Mouse (Mus musculus): Measurements from ENCODE around the gene Epn2. TPM values are rescaled to one million over a fixed set of nuclear protein-coding genes. Genes with fewer than 3 reads are reported as not detected.

Epn2 gene
- total and polyA plus RNA-seq, 3 experiments: 7.2 to 13.8 (median 10.1) TPM

- H3K4me1 ChIP-seq (ENCODE audit: control insufficient read depth in 1 of 2, insufficient read depth in 2 of 2): peaks cover 3 to 11% of the 10 kb centered on the region in 2 experiments
- in situ Hi-C loops (cut with MboI; ENCODE audit: low pct_ligation_motif_present, low pct_unique_long_range_greater_than_20kb, low sequenced_read_pairs): no loop called here
- H3K4me2 ChIP-seq (ENCODE audit: insufficient read depth, low read depth, poor library complexity, severe bottlenecking): no peak overlapping the region
- no peak overlapping the region for H3K9ac ChIP-seq (ENCODE audit: insufficient read depth, low read depth)
- dilution Hi-C loops (cut with MboI; ENCODE audit: extremely low pct_ligation_motif_present, extremely low pct_unique_long_range_greater_than_20kb, low sequenced_read_pairs): no loop called here
- peaks cover 4% of the 10 kb centered on the region for H3K27me3 ChIP-seq (replicated peaks)
- peaks cover 26 to 37% of the 10 kb centered on the region in 2 experiments for H3K36me3 ChIP-seq (replicated peaks in 1 of 2; ENCODE audit: control insufficient read depth in 1 of 2, insufficient read depth in 1 of 2, low read length in 1 of 2)
- H3K27ac ChIP-seq (ENCODE audit: insufficient read depth, low read depth): no peak overlapping the region
- no peaks in the 10 kb centered on the region for H3K9me3 ChIP-seq (replicated peaks; ENCODE audit: low read length)
- TF ChIP-seq BHLHE40 (IDR thresholded peaks at IDR 0.05; ENCODE audit: low read depth, low read length): no peak
- no peak for TF ChIP-seq MEF2A (IDR thresholded peaks at IDR 0.05; ENCODE audit: borderline replicate concordance, low read depth, low read length)
- TF ChIP-seq ETS1 (conservative IDR thresholded peaks at IDR 0.05; ENCODE audit: low read depth, low read length): no peak
- TF ChIP-seq POLR2A (IDR thresholded peaks at IDR 0.05; ENCODE audit: low read depth, low read length): no peak
- no peak for TF ChIP-seq CHD1 (IDR thresholded peaks at IDR 0.05; ENCODE audit: low read depth, low read length)
- no peak for TF ChIP-seq NELFE (IDR thresholded peaks at IDR 0.05; ENCODE audit: low read depth, low read length)
- no peak for TF ChIP-seq UBTF (IDR thresholded peaks at IDR 0.05; ENCODE audit: low read depth, low read length)
- no peak for TF ChIP-seq RCOR1 (conservative IDR thresholded peaks at IDR 0.05; ENCODE audit: low read depth, low read length)
- no peak for DNase-seq (ENCODE audit: extremely low read depth)
- H3K79me2 ChIP-seq (replicated peaks; ENCODE audit: control insufficient read depth, extremely low read depth, insufficient read depth, poor library complexity, severe bottlenecking): no peaks in the 10 kb centered on the region
- H3K4me3 ChIP-seq (replicated peaks in 1 of 3; ENCODE audit: low read depth in 2 of 3, low read length in 2 of 3, poor library complexity in 1 of 3): no peak overlapping the region
Measured at GRCm38 (mm10) chr11:61485541-61486457, 93.7 kb downstream of the Epn2 start.

DNA sequence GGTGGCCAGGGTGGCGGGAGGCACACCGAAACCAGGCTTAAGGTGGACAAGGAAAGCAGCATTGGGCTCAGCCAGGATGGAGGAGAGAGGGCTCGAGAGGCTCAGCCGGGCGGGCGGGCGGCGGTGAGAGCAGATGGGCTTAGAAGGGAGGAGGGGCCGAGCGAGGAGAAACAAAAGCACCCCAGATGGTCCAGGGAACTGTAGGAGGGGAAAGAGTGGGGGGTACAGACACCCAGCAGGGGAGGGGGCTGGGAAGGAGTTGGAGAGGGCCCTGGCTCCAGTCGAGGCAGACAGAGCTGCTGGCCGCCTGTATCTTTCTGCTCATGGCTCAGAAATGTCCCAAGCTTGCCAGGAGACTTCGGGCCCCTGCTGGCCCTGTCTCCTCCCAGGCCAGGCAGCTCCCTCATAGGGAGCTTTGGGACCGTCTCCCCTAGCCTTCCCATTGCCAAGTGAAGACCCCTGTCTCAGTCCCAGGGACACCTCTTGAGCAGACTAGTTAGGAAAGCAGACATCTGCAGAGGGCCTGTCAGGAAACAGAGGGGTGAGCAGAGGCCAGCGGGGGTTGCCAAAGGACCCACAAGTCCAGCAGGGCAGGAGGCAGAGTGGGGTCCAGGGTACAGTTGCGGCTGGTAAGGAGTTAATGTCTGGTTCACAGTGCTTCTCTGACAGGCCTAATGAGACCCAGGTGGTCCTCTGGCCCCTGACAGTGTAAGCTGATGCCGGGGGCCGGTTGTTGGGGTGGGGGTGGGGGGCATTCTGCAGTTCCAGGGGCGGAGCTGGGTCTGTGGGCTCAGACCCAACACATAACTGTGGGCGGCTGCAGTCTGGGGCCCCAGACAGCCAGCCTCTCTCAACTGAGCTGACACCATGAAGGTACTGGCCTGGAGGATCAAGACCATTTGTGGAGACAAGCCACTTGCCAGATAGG, 94.6 kb downstream of the Epn2 start, which contains the start of gene Mfap4:
Gene Mfap4 (plus strand): TSS at position 819 of the 928 bp plus-strand sequence.
- TF ChIP-seq MXI1 (IDR thresholded peaks at IDR 0.05; ENCODE audit: low read depth, low read length) (no peak), ZMIZ1 (IDR thresholded peaks at IDR 0.05; ENCODE audit: low read depth, low read length) (no peak), CTCF (conservative IDR thresholded peaks at IDR 0.05 in 1 of 2, IDR thresholded peaks at IDR 0.05 in 1 of 2; ENCODE audit: low read depth in 2 of 2, low read length in 2 of 2) (no peak)
- dilution Hi-C loops (cut with MboI; ENCODE audit: extremely low pct_ligation_motif_present, extremely low pct_unique_long_range_greater_than_20kb, low sequenced_read_pairs): no loop called here
- in situ Hi-C loops (cut with MboI; ENCODE audit: low pct_ligation_motif_present, low pct_unique_long_range_greater_than_20kb, low sequenced_read_pairs): no loop called here
- H3K36me3 ChIP-seq (replicated peaks in 1 of 2; ENCODE audit: control insufficient read depth in 1 of 2, insufficient read depth in 1 of 2, low read length in 1 of 2): peaks cover 17 to 28% of the 10 kb centered on the region in 2 experiments
- H3K4me1 ChIP-seq (ENCODE audit: control insufficient read depth in 1 of 2, insufficient read depth in 2 of 2): peaks cover 3 to 11% of the 10 kb centered on the region in 2 experiments
- peaks cover 6% of the 10 kb centered on the region for H3K27me3 ChIP-seq (replicated peaks)
- H3K4me2 ChIP-seq (ENCODE audit: insufficient read depth, low read depth, poor library complexity, severe bottlenecking): no peak within 1 kb of the TSS
- no peaks in the 10 kb centered on the region for H3K79me2 ChIP-seq (replicated peaks; ENCODE audit: control insufficient read depth, extremely low read depth, insufficient read depth, poor library complexity, severe bottlenecking)
- no peaks in the 10 kb centered on the region for H3K9me3 ChIP-seq (replicated peaks; ENCODE audit: low read length)
- H3K4me3 ChIP-seq (replicated peaks in 1 of 3; ENCODE audit: low read depth in 2 of 3, low read length in 2 of 3, poor library complexity in 1 of 3): no peak within 1 kb of the TSS
- DNase-seq (ENCODE audit: extremely low read depth): no peak
- no peak within 1 kb of the TSS for H3K27ac ChIP-seq (ENCODE audit: insufficient read depth, low read depth)
- no peak within 1 kb of the TSS for H3K9ac ChIP-seq (ENCODE audit: insufficient read depth, low read depth)

All from CH12.LX (cell line).